Mouse (Mus musculus) cerebellum, adult 18-20 months (tissue): ENCODE data around the gene Baz1b.

Experiments
- DNase-seq, 2 experiments: peaks; one replicate each; pipeline ENCODE4 v3.0.0; 2021

The Baz1b gene

DNA sequence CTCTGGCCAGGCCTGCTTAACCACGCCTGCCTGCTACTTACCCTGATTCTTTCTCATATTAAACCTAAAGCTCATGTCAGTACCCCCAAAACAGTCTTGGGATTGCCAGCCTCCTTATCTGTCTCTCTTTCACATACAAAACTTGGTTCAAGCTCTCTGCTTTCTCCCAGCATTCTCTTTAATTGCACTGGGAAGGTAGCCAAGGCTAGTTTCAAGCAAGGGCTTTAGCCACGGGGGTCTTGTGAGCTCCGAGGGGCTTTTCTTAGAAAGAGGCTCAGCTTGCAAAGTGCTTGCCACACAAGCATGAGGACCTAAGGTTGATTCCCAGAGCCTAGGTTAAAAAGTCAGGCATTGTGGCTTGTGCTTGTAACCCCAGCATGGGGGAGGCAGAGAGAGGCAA lies 98.1 kb downstream of the Baz1b start:
- DNase-seq: no peak

DNA sequence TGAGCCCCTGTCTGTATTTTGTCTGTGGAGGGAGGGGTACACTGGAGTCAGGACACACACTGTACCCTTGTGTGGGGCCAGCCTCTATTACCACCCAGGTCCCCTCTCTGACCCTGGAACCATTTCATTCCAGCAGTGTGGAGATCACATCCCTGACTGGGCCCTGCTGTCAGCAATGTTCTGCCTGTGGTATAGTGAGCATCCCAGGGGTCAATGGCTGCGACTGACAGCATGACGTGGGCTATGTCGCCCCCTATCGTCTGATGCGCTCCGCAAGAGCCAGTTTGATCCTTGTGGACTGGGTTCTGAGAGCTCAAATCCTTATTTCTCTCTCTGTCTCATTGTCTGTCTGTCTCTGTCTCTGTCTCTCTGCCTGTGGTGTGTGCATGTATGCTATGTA lies 99.1 kb downstream of the Baz1b start:
- peak; percentile 59 to 73 for DNase-seq

DNA sequence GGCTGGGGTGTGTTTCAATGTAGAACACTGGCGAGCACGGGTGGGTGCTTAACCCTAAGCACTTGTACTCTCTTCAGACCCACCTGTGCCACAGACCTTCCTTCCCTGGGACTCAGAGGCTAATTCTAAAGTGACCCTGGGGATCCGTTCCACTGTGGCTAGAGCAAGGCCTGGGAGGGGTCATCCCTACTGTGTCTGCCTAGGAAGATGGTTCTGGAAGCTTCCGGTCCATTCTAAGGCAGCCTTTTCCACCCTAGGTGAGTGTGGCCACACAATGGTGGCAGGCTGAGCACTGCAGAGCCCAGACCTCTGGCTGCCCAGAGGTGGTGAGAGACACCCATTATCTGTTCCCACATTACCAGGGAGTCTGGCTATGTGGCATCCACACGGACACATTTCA lies 99.9 kb downstream of the Baz1b start:
- no peak for DNase-seq

DNA sequence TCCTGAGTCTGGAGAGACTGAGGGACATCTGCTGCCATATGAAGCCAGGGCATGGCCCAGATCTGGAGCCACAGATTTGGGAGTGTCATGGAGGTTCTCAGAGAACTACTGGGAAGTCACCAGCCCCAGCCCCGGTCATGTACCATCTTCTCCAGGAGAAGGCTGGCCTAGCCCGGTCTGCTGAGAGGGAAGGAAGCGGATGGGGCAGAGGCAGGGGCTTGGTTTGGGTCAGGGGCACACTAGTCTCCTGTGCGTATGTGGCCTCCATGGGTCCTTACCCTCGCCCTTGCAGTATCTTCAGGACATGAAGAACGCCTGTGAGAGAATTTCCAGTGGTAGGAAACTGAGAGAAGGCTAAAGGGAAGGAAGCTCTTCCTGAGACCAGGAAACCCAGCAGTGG lies 103.6 kb downstream of the Baz1b start:
- DNase-seq: no peak

DNA sequence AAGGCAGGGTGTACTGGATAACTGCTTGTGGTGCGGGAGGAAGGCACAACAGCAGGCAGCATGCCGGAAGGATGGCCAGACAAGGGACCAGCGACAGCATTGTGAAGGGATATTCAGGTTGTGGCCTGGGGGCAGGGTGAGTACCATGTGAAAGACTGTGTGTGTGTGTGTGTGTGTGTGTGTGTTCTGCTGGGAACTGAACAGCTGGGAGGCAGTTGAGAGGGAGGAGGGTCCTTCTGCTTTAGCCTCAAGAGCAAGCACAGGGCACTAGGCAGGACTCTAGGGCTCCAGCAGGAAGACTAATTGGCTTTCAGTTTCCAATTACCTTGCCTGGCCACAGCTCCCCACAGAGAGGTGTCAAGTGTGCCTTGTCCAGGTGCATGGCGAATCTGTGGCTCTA lies 104.1 kb downstream of the Baz1b start:
- no peak for DNase-seq

DNA sequence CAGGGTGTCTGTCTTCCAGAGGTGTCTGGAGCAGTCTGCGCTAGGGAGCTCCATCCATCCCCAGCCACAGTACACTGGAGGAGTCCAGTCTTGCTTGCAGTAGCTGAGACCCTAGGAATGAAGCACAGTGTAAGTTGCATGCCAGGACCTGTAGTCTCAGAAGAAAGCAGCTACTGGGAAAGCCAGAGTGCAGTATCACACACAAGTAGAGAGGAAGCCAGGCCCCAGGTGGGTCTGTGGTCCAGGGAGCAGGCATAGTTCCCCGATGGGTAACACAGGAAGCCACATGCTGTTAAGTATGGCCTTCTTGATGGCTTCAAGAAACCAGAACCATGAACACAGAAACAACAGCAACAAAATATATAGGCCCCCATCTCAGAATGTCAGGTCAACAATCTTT lies 104.9 kb downstream of the Baz1b start:
- DNase-seq: no peak
